Mouse (Mus musculus): ENCODE results near the gene Srp9.

Gene Srp9

DNA sequence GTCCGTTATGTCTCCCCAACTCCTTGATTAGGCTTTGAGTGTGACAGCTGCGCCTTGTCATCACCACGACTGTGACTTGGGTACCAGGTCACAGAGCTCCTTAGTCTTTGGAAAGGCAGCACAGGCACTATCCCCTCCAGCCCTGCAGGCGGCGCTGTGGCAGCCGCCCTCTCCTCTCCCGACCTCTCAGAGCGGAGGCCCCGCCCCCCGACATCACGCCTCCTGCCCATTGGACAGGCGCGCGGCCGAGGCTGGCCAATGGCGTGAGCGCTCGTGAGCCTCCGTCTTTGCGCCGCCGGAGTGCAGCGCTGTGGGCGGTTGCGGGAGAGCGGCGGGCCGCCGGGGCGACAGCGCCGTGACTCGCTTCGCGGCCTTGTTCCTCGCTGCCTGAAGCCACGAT lies at the start of gene Srp9:
Gene Srp9, plus strand, starts transcription at position 232 of the 400 bp plus-strand sequence.
- peak; percentile 94 to 95 for DNase-seq (ENCODE audit: low read depth in 1 of 2, low spot score in 2 of 2)

DNA sequence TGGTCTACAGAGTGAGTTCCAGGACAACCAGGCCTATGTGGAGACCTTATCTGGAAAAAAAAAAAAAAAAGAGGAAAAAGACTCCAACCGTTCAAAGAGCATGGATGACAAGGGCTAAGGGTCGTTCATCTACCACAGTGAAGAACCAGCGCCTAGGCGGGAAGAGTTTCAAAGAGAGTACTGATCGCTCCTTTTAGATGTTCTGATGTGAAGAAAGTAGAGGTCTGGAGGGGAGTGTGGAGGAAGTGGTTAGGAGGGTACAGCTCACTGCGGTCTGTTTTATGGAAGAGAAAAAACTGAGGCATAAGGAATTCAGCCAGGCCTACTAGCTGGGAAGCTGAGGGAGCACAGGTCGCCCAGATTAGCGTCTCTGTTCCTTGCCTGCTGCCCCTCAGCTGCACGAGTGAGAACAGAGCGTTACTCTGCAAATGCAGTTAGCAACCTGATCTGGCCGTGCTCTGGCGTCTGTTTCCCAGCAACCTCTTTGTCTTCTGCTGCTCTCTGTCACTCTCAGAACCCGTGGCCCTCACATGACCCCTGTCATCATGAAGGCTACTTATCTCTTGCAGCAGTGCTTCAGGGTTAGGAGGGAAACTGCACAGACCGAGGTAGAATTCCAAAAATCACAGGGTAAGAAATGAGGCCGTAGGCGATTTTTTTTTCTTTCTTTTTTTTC lies 42.7 kb upstream of the Srp9 start:
- no peak for DNase-seq (ENCODE audit: low read depth in 1 of 2, low spot score in 2 of 2)

DNA sequence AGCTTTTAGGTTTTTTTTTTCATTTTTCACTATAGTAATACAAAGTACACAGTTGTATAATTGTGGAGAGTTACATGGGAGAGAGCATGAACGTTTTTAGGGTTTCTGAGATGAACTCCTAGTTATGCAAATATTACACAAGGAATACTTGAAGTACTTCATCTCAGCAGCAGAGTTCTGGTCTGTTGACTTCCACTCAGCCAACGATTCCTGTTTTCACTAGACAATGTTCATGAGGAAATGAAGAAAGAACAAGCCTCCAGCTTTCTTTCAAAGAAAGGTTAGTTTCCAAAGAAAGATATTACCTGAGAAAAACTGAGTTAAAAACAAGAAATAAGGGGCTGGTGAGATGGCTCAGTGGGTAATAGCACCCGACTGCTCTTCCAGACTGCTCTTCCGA lies 41.1 kb upstream of the Srp9 start:
- DNase-seq (ENCODE audit: low read depth in 1 of 2, low spot score in 2 of 2): no peak

DNA sequence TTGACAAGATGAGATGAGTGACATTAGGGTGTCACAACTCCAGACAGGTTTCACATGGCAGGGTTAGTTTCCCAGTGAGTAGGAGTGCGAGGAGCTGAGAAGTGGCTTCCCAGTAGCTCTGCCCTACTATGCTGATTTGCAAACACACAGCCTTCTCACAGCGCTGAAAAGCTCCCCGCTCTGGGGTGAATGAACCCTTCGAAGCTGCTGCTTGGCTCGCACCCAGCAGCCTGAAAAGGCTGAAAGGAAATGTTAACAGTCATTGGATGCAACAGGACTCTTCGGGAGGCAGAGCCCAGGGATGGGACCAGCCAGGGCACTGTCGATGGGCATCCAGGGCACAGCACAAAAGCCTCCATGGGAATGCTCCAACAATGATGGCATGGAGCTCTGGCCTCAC lies 37.8 kb upstream of the Srp9 start:
- no peak for DNase-seq (ENCODE audit: low read depth in 1 of 2, low spot score in 2 of 2)

DNA sequence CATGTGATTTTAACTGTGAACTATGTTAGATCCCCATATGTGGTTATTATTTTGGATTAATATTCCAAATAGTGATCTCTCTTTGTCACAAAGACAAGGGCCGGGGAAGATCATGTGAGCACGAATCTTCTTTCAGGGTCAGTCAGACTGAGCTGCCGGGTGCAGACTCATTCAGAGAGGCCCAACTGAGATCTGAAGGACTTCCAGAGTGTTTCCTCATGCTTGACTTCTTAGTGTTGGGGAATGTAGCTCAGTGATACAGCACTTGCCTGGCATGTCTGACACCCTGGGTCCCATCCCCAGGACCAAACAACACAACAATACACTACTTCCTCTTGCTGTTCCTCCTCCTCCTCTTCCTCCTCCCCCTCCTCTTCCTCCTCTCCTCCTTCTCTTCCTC lies 37.2 kb upstream of the Srp9 start:
- no peak for DNase-seq (ENCODE audit: low read depth in 1 of 2, low spot score in 2 of 2)

DNA sequence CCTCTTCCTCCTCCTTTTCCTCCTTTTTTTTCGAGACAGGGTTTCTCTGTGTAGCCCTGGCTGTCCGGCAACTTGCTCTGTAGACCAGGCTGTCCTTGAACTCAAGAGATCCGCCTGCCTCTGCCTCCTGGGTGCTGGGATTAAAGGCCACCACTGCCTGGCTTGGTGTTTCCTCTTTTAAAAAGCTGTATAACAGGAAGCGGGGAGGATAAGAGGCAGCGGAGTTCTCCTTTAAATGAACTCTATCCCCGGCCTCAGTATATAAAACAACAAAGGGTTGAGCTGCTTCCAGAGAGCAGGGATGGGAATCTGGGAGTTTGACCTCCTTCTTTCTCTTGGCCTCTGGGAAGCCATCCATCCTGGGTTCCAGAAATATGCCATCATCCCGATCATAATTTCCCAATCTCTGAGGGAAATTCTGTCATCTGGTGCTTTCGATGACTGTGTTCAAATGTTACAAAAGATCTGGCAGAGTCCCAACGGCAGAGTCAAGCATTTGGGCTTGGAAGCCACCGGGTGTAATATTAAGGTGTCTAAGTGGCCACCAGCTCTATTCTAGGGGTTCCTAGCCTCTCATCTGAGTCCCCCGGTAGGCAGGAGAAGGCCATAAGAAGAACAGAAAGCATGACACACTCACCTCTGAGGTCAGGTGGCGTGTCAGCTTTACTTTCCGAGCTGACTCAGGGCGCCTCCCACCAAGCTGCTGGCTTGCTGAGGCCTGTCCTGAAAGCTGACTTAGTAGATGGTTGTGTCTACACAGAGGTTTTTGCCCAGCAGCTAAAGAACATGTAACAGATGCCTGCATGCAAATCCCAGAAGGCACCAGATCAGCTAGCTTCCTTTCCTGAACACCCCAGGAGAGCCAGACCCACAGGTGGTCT lies 36.5 kb upstream of the Srp9 start:
- peak in 1 of 2 experiments; percentile 22 for DNase-seq (ENCODE audit: low read depth in 1 of 2, low spot score in 2 of 2)

DNA sequence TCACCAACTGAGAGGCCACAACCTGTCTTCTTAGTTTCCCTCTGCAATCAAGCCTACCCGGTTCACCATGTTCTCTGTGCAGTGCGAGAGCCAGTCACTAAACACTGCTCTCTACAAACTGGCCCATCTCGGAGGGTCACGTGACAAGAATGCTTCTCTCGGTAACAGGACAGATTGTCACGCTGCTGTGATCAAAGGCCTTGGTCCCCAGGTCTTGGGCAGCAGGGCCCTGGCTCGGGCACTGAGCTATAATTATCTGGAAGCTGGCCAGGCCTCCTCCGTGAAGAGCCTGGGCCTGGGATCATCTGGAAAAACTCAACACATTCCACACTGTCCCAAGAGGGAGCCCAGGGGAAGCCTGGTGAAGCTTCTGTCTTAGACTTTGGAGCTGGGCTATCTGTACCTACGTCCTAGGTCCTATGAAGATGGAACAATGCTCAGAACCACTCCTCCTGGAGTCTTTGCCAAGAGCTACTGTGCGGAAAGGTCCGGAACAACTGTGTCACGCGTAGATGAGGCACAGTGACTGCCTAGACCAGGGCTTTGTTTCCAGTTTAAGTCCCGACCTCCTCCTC lies 35.6 kb upstream of the Srp9 start:
- no peak for DNase-seq (ENCODE audit: low read depth in 1 of 2, low spot score in 2 of 2)

DNA sequence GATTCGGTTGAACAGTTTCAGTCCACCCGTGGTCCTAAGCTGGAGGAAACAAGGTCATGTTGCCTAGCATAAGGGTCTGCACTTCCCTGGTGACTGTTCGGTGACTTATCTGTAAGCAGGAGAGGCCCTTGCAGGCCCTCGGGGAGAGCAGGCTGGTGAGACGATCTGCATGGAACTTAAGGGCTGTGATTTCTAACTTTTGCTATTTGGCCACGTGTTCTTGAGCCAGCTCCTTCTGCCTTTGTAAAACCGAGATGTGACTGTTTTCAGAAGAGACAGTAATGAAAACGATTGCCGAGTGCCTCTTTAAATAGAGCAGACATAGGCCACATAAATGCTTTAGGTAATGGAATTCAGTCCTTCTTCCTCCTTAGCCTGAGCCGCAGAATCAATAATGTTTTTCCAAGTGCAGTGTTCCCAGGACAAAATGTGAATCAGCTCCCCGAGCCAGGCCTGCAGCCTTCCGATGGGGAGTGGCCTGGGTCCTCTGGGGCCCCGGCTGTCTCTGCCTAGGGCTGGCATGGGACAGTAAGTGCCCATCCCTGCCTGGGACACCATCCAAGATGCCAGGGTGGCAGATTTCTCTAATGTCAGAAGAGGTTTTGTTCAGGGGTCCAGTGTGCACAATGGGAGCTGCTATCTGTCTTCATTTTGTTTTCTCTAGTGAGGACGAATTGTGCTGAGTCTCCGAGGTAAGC lies 34.8 kb upstream of the Srp9 start:
- DNase-seq (ENCODE audit: low read depth in 1 of 2, low spot score in 2 of 2): no peak

DNA sequence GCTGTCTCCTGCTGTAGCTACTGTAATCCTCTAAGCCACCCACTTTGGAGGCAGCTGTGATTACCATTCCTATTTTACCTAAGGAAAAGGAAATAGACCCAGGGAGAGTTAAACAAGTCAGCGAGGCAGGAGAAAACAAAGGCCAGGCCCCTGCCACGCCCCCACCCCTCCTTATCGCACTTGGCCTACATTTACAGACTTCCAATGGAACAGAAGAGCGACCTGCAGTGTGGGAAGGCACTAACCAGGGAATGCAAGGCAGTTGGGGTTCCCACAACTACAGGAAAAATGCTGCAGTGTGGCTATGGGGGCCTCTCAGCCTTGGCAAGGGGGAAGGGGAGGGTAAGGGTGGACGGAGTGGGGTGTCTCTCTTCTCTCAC lies 34.2 kb upstream of the Srp9 start:
- no peak for DNase-seq (ENCODE audit: low read depth in 1 of 2, low spot score in 2 of 2)

DNA sequence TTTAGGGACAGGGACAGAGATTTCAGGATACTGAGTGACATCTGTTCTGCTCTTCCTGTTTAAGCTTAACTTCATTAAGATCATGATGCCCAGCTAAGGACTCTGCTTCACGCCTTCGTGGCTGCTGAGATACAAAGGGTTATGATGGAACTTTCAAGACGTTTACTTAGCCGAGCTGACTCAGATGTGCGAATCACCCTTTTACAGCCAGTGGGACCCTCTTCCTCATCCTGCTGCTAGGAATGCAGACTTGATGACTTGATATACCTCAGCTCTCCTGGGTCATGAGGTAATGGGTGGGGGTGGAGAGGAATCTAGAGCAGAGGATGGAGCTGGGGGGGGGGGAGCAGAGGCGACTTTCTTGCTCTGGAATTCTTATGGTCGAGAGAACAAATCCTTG lies 33.3 kb upstream of the Srp9 start:
- DNase-seq (ENCODE audit: low read depth in 1 of 2, low spot score in 2 of 2): no peak

DNA sequence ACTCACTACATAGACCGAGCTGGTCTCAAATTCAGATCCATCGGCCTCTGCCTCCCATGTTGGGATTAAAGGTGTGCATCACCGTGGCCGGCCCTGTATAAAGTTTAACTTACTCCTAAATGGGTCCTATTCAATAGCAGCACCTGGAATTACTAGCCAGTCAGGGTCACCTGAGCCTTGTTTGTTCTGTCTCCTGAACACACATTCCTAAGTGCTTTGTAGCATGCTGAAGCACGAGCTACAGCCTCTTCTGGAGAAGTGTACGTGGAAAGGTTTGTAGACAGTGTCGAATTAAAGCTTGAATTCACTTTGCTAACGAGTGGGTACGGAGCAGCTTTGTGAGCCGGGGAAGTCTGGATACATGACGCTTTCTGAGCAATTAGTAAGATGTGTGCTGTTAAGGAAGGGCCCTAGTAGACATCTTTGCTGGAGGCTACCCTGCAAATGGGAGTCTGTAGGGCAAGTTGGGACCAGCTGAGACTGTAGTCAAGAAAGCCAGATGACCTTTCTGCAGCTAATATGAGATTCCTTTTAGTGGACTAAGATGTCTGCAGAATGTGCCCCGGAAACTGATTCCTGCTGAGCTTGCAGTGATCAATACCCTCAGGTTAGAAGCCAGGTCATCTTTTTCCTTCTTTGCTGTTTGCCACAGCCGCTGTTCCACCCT lies 32.7 kb upstream of the Srp9 start:
- DNase-seq (ENCODE audit: low read depth in 1 of 2, low spot score in 2 of 2): no peak

DNA sequence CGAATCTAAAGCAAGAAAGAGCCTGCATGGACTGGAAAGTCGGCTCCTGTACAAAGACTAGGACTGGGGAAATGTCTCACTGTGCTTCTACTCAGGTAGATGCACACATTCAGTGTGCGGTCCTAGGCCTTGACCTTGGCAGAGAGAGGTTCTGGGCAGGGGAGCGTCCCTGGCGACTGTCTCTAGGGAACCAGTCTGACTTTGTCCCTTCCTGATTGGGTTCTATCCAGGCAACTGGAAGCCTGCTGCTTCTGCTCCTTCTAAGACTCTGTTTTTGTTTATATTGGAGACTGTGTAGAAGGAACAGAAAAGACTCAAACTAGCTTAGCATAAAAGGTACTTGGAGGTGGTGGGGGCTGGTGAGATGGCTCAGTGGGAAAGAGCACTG lies 32.1 kb upstream of the Srp9 start:
- DNase-seq (ENCODE audit: low read depth in 1 of 2, low spot score in 2 of 2): no peak

DNA sequence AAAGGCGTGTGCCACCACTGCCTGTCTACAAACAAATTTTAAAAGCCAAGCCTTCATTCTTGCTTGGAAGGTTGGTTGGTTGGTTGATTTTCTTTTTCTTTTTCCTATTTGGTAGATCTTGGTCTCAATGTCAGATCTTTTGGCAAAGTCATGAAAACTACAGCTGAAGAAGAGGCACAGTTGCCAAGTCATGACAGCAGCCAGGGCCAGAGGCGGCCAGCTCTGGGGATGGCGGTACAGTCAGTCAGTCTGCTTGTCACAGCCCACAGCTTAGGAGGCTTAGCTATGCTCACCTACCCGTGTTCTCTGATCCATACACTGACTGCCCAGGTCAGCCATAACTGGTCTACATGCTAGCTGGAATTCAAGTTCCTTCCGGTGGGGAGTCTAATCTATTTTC lies 31.1 kb upstream of the Srp9 start:
- no peak for DNase-seq (ENCODE audit: low read depth in 1 of 2, low spot score in 2 of 2)

DNA sequence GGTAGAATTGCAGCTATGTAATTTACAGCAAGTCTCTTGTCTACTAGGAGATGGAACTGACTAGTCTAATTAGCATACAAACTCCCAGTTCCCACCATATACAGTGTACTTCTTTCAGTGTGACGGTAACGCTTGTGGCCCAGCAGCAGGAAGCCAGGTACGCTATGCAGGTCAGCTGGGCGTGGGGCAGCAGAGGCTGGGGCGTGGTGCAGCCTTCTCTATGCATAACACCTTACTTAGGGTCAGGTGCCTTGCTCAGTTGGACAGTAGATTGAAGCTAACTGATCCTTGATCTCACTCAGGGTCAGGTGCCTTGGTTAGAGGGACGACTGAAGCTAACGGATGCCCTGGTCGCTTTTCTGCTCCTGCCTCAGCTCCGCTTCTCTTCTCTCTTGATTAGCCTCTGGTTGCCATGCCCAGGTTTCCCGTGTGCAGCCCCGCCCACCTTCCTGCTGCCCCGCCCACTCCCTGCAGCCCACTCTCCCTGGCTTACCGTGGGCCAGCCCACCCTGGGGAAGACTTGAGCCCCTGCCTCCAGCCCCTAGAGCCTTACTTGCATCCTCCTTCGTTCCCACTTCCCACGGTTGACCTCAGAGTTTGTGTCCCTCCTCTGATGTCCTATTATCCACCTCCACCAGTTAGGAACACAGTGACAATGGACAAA lies 29.9 kb upstream of the Srp9 start:
- DNase-seq (ENCODE audit: low read depth in 1 of 2, low spot score in 2 of 2): no peak

DNA sequence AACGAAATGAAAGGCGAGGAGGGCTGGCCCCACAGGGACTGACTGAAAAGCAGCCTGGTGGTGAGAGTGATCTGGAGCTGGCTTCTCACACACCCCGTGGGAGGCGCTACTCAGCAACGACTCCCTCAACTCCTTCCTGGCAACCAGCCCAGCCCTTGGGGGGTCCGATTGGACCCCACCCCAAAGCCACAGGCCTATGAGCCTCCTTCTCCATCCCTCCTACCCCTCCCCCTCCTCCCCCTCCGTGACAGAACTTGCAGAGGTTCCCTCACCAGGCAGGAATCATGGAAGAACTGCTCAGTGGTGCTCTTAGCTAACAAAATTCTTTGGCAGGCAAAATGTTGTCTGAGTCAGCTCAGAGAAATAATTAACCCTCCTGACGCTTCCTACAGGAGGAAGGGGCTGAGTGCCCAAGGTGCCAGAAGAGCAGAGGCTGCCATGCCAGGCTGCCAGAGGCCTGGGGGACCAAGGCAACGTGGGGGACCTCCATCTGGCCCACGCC lies 29.2 kb upstream of the Srp9 start:
- DNase-seq (ENCODE audit: low read depth in 1 of 2, low spot score in 2 of 2): no peak

DNA sequence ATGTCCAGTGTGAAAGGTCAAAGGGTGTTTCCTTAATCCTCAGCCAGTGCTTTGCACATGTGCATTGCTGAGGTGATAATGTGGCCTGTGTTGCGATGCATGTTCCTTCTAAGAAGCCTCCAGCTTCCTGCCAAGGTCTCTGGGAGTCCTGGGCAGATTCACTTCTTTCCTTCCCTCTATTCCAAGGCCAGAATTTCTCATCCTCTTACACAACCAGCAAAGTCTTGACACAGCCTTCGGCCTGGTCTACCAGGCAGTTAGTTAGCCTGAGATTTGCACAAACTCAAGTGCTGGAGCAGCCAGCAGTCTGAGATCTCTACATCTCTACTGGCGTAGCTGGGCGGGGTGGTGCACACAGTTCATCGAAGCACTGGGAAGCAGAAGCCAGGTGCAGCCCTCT lies 27.8 kb upstream of the Srp9 start:
- no peak for DNase-seq (ENCODE audit: low read depth in 1 of 2, low spot score in 2 of 2)

DNA sequence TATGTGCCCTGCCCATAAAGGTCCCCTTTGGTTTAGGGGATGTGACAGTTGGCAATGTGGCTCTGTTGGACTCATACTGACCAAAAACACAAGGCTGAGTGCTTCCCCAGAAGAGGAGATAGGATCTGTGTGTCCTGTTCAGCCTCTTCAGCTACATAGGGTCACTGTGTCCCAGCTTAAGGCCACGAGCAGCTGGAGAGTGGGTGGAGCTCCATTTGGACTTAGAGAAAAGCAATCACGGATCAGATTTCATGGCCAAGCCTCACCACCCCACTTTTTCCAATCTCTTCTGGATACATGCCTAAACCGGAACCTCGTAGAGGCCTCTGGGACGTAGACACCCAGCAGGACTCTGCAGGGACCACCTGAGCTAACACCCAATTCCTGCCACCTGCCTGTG lies 25.5 kb upstream of the Srp9 start:
- no peak for DNase-seq (ENCODE audit: low read depth in 1 of 2, low spot score in 2 of 2)

DNA sequence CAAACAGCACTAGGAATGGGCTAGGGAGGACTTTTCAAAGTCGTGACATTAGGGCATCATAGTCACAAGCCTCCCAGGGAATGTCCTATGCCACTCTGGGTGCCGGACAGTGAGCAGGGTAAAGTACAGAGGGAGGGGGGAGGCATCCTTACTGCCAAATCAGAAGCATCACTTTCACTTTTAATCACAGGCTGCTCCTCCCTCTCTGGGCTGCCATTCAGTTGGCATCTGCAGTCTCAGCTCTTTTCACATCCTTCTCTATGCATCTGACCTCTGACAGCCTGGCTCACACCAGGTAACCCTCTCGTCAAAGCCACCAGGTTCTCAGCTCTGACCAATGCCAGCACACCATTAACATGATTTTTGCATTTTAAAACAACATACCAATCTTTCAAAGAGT lies 24.1 kb upstream of the Srp9 start:
- no peak for DNase-seq (ENCODE audit: low read depth in 1 of 2, low spot score in 2 of 2)

DNA sequence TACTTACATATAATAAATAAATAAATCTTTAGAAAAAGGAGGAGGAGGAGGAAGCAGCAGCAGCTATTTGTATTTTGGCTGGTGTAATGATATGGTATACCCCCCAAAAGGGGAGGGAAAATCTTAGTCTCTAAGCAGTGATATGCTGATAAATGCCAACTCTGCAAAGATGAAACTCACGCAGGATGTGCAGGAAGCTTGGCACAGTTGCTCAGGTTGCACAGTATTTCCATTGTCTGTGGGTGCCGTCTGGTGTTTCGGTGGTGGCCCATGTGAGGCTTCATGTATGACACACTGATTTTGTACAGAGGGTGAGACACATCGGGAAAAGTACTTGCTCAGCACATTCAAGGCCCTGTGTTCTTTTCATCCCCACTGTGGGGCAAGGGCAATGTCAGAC lies 23.1 kb upstream of the Srp9 start:
- no peak for DNase-seq (ENCODE audit: low read depth in 1 of 2, low spot score in 2 of 2)

DNA sequence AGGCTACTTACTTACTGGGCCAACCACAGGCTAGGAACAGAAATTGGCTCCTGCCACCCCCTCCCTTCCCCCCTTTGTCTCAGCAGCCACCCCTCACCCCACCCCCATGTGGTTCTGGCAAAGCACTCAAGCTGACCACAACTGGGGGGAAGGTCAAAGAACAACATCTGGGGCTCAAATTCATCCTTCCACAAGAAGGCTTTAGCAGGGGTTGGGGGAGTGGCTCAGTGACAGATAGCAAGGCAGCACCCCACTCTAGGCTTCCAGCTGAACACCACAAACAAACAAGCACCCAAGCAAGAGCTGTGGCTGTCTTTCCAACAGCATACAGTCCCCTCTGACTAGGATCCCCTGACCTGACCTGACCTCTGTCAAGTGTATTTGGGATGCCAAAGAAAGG lies 21.8 kb upstream of the Srp9 start:
- no peak for DNase-seq (ENCODE audit: low read depth in 1 of 2, low spot score in 2 of 2)

DNA sequence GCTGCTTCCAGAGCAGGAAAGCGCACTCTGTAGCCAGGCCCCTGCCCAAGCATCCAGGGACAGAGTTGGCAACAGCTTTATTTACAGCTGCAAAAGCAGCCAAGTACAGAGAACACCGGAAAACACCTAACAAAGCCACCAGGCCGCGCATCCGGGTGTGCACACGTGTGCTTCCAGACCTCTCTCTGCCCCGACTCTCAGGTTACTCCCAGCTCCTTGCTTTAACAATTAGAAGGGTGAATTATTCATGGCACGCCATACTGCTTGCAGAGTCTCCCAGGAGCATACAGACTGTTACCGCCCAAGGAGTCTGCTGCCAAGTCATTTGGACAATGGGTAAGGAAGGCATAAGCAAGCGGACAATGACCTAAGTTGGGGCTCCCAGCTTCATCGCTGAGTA lies 21.1 kb upstream of the Srp9 start:
- DNase-seq (ENCODE audit: low read depth in 1 of 2, low spot score in 2 of 2): no peak
